Mouse (Mus musculus) heart, adult 11 months (tissue): ENCODE results near the gene Ntrk1.

Source experiments
- DNase-seq: peaks from one replicate; pipeline ENCODE4 v3.0.0; 2022

The Ntrk1 gene

DNA sequence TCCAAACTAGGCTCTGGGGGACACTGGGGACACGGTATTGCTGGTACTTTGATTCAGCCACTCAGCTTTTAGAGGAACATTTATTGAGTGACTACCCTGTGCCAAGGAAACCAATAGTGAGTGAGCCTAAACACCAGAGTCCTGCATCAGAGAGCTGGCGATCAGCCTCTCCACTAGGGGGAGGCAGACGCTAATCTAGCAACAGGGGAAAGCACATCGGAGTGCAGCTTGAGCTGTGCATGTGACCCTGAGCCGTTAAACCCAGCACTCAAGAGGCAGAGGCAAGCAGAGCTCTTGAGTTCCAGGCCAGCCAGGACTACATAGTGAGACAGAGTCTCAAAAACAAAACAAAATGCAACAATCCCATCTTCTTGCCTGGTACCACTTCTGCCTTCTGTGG lies 45.9 kb downstream of the Ntrk1 start:
- DNase-seq, result peak; percentile 95

DNA sequence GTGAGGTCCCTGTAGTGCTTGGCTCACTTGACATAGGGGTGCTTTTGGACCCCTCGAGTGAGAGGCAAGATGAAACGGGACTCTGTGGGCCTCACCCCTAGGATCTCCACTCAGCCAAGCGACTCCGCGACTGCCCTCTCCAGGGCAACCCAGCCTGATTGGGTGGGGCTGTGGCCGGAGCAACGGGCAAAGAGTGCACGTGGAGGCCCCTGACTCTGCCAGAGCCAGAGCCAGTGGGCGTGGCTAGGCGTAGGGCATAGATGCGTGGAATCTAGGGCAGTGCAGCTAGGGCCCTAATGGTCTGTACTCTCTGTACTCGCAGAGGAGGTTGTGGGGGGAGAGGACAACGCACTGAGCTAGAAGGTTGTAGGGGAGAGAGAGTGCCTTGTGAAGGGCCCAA lies 46.5 kb downstream of the Ntrk1 start, which contains the start of gene Lrrc71:
TSS of gene Lrrc71 (minus strand) at position 195 of the 400 bp plus-strand sequence.
- DNase-seq, result peak; percentile 94

DNA sequence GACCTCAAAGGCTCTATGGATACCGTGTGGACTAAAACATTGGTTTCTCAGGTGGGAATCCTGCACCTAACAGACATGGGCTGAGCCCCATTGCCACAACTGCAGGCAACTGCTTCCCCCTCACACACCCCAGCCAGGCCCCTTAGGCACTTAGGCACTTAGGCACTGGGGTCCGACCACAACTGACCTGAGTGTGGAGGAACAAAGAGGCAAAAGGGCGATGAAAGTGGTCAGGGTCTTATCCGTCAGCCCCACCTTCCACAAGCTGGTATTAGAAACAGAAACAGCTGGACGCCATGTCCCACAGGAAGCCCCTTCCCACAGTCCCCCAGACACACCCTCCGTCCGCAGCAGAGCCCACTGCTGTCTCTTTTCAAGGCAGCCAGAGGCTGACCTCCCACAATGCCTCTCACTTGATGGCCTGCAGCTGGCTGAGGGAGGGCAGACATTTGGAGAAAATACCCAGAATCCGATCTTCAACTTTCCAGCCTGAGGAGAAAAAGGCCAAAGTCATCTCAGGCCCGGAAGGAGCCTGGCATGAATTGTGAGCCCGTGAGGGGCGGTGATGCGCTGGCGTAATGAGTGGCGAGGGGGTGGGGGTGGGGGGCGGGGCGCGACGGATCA lies 49.8 kb downstream of the Ntrk1 start:
- no peak for DNase-seq

DNA sequence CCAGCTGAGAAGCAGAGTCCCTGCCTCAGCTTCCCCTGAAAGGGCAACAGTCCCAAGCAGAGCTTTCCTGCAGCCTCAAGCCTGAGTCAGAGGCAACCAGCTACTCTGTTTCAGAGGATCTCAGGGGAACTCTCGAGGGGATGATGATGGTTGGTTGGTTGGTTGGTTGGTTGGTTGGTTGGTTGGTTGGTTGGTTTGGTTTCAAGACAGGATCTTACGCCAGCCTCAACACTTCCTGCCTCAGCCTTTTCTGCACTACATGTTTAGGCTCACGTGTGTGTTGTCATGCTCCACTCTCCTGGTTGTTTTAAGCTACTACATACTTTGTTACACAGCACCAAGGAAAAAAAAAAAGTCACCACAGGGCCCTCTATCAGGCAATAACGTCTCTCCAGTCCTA lies 51.0 kb downstream of the Ntrk1 start:
- DNase-seq, result no peak

DNA sequence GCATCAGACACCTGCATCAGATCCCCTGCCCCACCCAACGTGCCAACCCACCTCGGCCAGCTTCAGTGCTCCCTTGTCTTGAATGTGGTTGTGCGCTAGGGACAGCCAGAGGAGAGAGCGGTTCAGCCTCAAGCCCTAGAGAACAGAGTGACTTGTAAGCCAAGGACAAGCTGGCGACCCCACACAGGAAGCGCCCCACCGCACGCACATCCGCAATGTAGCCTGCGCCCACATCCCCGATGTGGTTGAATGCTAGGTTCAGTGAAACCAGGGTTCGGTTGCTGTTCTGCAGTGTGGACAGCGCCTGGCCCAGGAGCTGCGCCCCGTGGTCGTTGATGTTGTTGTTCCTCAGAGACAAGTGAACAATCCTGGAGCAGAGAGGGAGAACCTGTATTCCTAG lies 52.2 kb downstream of the Ntrk1 start:
- no peak for DNase-seq

DNA sequence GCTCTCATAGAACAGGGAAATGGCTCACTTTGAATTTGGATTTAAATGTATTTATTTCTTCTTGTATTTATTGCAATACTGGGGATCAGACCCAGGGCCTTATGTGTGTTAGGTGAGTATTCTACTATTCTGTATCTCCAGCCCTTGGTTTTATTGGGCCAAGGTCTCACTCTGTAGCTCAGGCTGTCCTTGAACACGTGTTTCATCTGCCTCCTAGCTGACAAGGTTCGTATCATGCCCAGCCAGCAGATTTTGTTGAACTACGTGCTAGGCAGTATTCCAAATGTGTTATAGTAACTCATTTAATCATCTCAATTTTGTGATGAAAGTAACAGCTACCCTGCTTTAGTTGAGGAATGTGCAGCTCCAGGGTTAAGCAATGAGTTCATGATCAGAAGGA lies 52.9 kb downstream of the Ntrk1 start:
- no peak for DNase-seq

DNA sequence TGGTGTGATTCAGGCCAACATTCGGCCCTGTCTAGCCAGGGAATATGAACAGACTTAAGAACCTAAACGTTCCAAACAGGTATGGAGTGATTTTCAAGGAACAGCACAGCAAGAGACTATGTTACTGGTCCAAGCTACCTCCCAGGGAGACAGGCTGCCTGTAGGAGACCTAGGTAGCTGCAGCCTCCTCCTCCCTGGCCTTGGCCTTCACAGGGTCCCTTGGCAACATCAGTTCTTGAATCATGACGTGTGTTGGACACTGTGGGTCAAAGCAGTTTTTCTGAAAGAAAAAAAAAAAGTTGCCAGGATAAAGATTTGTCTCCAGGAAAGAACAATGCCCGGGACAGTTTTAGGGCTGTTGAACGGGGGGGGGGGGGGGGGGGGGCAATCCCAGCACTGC lies 56.1 kb downstream of the Ntrk1 start:
- no peak for DNase-seq

DNA sequence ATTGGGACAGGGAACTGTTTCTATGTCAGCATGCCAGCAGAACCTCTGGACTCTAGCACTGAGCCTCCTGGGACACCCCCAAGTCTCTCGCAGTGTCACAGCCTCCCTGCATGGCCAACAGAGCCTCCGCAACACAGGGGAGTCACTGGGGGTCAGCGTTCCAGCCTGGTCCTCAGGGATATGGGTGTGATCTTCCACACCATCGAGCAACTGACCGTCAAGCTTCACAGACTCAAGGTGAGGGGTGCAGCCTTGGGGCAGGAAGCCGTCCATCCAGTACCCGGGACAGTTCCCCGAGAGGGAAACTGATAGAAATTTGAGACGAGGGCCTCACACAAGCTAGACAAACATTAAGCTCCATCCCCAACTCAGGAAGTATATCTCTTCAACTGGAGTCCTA lies 59.6 kb downstream of the Ntrk1 start:
- peak; percentile 89 for DNase-seq

DNA sequence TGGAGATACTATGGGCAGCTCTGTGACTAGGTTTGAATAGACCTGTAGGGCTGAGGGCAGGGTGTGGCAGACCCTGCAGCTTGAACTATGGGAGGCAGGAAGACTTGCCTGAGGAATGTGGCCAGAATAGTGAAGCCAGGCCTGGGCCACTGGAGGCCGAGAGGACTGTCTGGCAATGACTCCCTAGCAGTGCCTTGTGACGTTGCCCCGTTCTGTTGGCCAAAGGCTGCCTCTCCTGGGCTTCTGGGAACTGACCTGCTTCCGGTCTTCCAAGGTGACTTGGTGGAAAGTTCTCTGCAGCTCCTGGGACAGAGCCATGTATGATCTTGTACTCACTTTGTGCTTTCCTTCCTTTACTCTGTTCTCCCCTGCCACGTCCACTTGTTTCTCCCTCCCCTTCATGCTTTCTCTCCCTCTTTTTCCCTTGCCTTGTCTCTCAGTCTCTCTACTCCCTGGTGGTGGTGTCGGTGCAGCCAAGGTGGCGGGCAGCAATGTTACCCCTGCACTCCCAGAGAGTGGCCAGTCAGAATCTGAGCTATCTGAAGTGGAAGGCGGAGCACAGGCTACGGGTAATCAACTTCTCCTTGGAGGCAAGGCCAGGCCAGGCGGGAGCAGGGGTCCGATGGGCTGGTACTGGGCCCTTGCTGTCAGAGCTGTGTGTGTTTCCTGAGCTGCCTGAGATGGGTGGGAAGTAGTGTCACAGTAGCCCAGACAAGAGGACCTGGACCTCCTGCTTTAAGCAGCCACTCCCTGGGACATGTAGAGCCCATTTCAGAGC lies 60.8 kb downstream of the Ntrk1 start:
- peak; percentile 89 for DNase-seq

DNA sequence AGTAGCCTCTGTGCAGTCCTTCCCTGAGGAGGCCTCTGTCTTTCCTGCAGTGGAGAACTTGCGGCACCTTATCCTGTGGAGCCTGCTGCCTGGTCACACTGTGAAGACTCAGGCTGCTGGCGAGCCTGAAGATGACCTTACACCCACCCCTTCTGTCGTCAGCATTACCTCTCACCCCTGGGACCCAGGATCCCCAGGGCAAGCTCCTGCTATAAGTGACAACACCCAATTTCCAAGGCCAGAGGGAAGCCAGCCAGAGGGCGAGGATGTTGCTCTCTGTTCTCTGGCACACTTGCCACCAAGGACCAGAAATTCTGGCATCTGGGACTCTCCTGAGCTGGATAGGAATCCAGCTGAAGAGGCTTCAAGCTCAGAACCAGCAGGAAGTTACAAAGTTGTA lies 61.9 kb downstream of the Ntrk1 start:
- DNase-seq, result peak; percentile 83

DNA sequence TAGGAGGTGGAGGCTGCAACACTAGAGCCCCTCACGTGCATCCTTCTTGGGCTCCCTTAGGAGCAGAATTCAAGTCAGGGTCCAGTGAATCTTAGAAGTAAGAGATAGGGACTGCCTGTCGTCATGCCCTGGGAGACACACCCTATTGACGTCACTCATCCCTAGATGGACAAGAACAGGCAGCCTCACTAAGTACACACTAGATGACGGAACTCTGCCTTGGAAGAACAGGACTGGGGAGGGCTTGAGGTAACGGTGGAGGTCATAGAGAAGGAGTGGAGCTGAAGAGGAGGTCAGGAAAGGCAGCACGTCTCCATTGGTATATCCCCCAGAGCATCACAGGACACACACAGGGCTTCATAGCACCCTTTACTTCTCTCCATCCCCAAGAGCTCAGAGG lies 66.3 kb downstream of the Ntrk1 start:
- DNase-seq, result peak; percentile 76
